Mouse (Mus musculus) liver, embryonic 13.5 days (tissue): ENCODE measurements at regions not wholly inside any gene's neighbourhood (a gene's known extent, or its start where the extent isn't known, plus 50 kb on each side); places are given as distances from the start of the nearest gene placed in this dataset.

Source experiments
- ATAC-seq: fragments of 200-750 bp; cut with Nextera tagmentation; 2 replicates; pipeline ENCODE4 v1.8.0; 2017; ENCODE audit warnings: low read depth, mild to moderate bottlenecking, moderate number of reproducible peaks, moderate library complexity
- DNase-seq: peaks from one replicate; pipeline ENCODE4 v3.0.0; 2022
- H3K27ac ChIP-seq: fragments of 300-500 bp; sonication (generic); 2 replicates; pipeline ENCODE4 v1.5.1; 2015; ENCODE audit warnings: moderate library complexity, mild to moderate bottlenecking, inconsistent platforms
- H3K27me3 ChIP-seq: fragments of 300-500 bp; sonication (generic); 2 replicates; pipeline ENCODE4 v1.6.1; 2015; ENCODE audit warnings: mild to moderate bottlenecking, inconsistent platforms
- H3K36me3 ChIP-seq: fragments of 300-500 bp; sonication (generic); 2 replicates; pipeline ENCODE4 v1.6.1; 2015; ENCODE audit warnings: mild to moderate bottlenecking, inconsistent platforms
- H3K4me1 ChIP-seq: fragments of 300-500 bp; sonication (generic); replicated peaks from 2 replicates; pipeline ENCODE4 v1.6.1; 2015; ENCODE audit warnings: inconsistent platforms
- H3K4me2 ChIP-seq: fragments of 300-500 bp; sonication (generic); 2 replicates; pipeline ENCODE4 v1.6.1; 2015; ENCODE audit warnings: inconsistent platforms, mild to moderate bottlenecking, moderate library complexity
- H3K4me3 ChIP-seq: fragments of 300-500 bp; sonication (generic); replicated peaks from 2 replicates; pipeline ENCODE4 v1.5.1; 2015; ENCODE audit warnings: mild to moderate bottlenecking, inconsistent platforms
- H3K9ac ChIP-seq: fragments of 300-500 bp; sonication (generic); 2 replicates; pipeline ENCODE4 v1.6.1; 2015; ENCODE audit warnings: mild to moderate bottlenecking, inconsistent platforms
- H3K9me3 ChIP-seq: fragments of 300-500 bp; sonication (generic); replicated peaks from 2 replicates; pipeline ENCODE4 v1.6.1; 2016; ENCODE audit warnings: inconsistent platforms
- WGBS: fragments of 180-500 bp; shearing (Covaris S2); methylation state at CpG from one replicate; pipeline ENCODE4 v1.1.7; 2015; ENCODE audit not compliant: insufficient replicate concordance; 5-methylcytosine and 5-hydroxymethylcytosine counted together

- Histone ChIP-seq H3K27me3 (no peaks in the 10 kb centered on the region), H3K4me2 (no peak overlapping the region), H3K4me3 (no peak overlapping the region), H3K36me3 (no peaks in the 10 kb centered on the region), H3K9ac (no peak overlapping the region), H3K27ac (no peak overlapping the region), H3K9me3 (no peaks in the 10 kb centered on the region), H3K4me1 (no peaks in the 10 kb centered on the region)
- ATAC-seq (no peak), DNase-seq (no peak)
- WGBS, result 66% methylated on average over 3 of the region's 3 CpGs
Observed at GRCm38 (mm10) chr5:54343432-54343831, 345.1 kb downstream of the Stim2 start.

GRCm38 (mm10) chr5:54348820-54349596 is 350.7 kb downstream of the Stim2 start:
- no peak for ATAC-seq

GRCm38 (mm10) chr5:54349775-54350332 is 351.6 kb downstream of the Stim2 start:
- H3K27me3 ChIP-seq, result no peaks in the 10 kb centered on the region
- H3K9ac ChIP-seq, result no peak overlapping the region
- DNase-seq (no peak), ATAC-seq (no peak)
- no peaks in the 10 kb centered on the region for H3K4me1 ChIP-seq
- H3K9me3 ChIP-seq, result no peaks in the 10 kb centered on the region; the same call in 1 of the 2 replicates
- no peaks in the 10 kb centered on the region for H3K36me3 ChIP-seq
- WGBS, result 64% methylated on average over 5 of the region's 5 CpGs
- H3K27ac ChIP-seq, result no peak overlapping the region
- no peak overlapping the region for H3K4me2 ChIP-seq
- no peak overlapping the region for H3K4me3 ChIP-seq

More at GRCm38 (mm10) chr5:54348820-54349596, 350.7 kb downstream of the Stim2 start:
- Histone ChIP-seq H3K9me3 (no peaks in the 10 kb centered on the region; the same call in 1 of the 2 replicates), H3K36me3 (no peaks in the 10 kb centered on the region), H3K4me2 (no peak overlapping the region), H3K4me3 (no peak overlapping the region), H3K9ac (no peak overlapping the region), H3K27ac (no peak overlapping the region), H3K4me1 (no peaks in the 10 kb centered on the region), H3K27me3 (no peaks in the 10 kb centered on the region)
- DNase-seq, result no peak
- WGBS, result 67% methylated on average over 8 of the region's 8 CpGs

GRCm38 (mm10) chr5:54356105-54356504 is 357.8 kb downstream of the Stim2 start:
- Histone ChIP-seq H3K9ac (no peak overlapping the region), H3K4me1 (no peaks in the 10 kb centered on the region), H3K27ac (no peak overlapping the region), H3K36me3 (no peaks in the 10 kb centered on the region), H3K9me3 (no peaks in the 10 kb centered on the region), H3K4me3 (no peak overlapping the region), H3K27me3 (no peaks in the 10 kb centered on the region), H3K4me2 (no peak overlapping the region)
- 53% methylated on average over 4 of the region's 4 CpGs for WGBS
- DNase-seq (no peak), ATAC-seq (peak; percentile 39; the same call in 1 of the 2 replicates)

- Histone ChIP-seq H3K9ac (no peak overlapping the region), H3K27me3 (no peaks in the 10 kb centered on the region), H3K4me2 (no peak overlapping the region), H3K4me1 (no peaks in the 10 kb centered on the region), H3K9me3 (no peaks in the 10 kb centered on the region), H3K4me3 (no peak overlapping the region), H3K36me3 (no peaks in the 10 kb centered on the region), H3K27ac (no peak overlapping the region)
- 59% methylated on average over 4 of the region's 4 CpGs for WGBS
- ATAC-seq (no peak), DNase-seq (no peak)
Observed at GRCm38 (mm10) chr5:54357501-54357900, 359.2 kb downstream of the Stim2 start.

GRCm38 (mm10) chr5:54358221-54358620 is 359.9 kb downstream of the Stim2 start:
- DNase-seq, result no peak
- WGBS, result 45% methylated on average over 2 of the region's 2 CpGs
- ATAC-seq, result no peak

More at GRCm38 (mm10) chr5:54358221-54358620, 359.9 kb downstream of the Stim2 start:
- no peak overlapping the region for H3K9ac ChIP-seq
- no peak overlapping the region for H3K4me3 ChIP-seq
- no peak overlapping the region for H3K27ac ChIP-seq
- H3K4me1 ChIP-seq, result no peaks in the 10 kb centered on the region
- H3K4me2 ChIP-seq, result no peak overlapping the region
- H3K9me3 ChIP-seq, result no peaks in the 10 kb centered on the region
- H3K27me3 ChIP-seq, result no peaks in the 10 kb centered on the region
- no peaks in the 10 kb centered on the region for H3K36me3 ChIP-seq
